Mouse (Mus musculus): Measurements from ENCODE around the gene 4930562C15Rik. TPM values are rescaled to one million over a fixed set of nuclear protein-coding genes. Genes with fewer than 3 reads are reported as not detected.

4930562C15Rik gene
- polyA plus RNA-seq (2021; fragmentation: Nextera tagmentation) = not detected in 2 replicates
- long read RNA-seq, experiment 1, partial matches to known transcripts = 0 of 15 reads
- long read RNA-seq, experiment 1, other reads (novel, unspliced or antisense) = 15 of 15 reads
- long read RNA-seq, experiment 2 = 0 reads

GRCm38 (mm10) chr16:4835191-4835590, at the start of gene 4930562C15Rik:
Gene 4930562C15Rik (plus strand): TSS chr16:4835416.

GRCm38 (mm10) chr16:4789810-4790559, 45.2 kb upstream of the 4930562C15Rik start, which contains the start of gene Cdip1:
Gene Cdip1 (minus strand): TSS chr16:4790292.

GRCm38 (mm10) chr16:4880136-4880825, 45.1 kb downstream of the 4930562C15Rik start, which contains the start of gene Ubald1:
Gene Ubald1 (minus strand): TSS chr16:4880315.

GRCm38 (mm10) chr16:4885760-4886689, 50.8 kb downstream of the 4930562C15Rik start, which contains the start of gene Mgrn1:
Gene Mgrn1 (plus strand): TSS chr16:4886249.

Other genes with a start within 250 kb of the 4930562C15Rik start
- gene Glis2, start 240.7 kb upstream of the 4930562C15Rik start, polyA plus RNA-seq (2021; fragmentation: Nextera tagmentation) = 1.1 and 1.5 TPM in 2 replicates
- 281 and 319 TPM in 2 replicates for gene Pam16, start 210.4 kb upstream of the 4930562C15Rik start, polyA plus RNA-seq (2021; fragmentation: Nextera tagmentation)
- gene Vasn, start 195.5 kb upstream of the 4930562C15Rik start, polyA plus RNA-seq (2021; fragmentation: Nextera tagmentation) = 2.8 and 3.0 TPM in 2 replicates
- 57.6 and 77.4 TPM in 2 replicates for gene Dnaja3, start 195.4 kb upstream of the 4930562C15Rik start, polyA plus RNA-seq (2021; fragmentation: Nextera tagmentation)
- 28.4 and 29.8 TPM in 2 replicates for gene Coro7, start 155.6 kb upstream of the 4930562C15Rik start, polyA plus RNA-seq (2021; fragmentation: Nextera tagmentation)
- 22.5 and 27.7 TPM in 2 replicates for gene Nmral1, start 116.1 kb upstream of the 4930562C15Rik start, polyA plus RNA-seq (2021; fragmentation: Nextera tagmentation)
- gene Hmox2, start 109.1 kb upstream of the 4930562C15Rik start, polyA plus RNA-seq (2021; fragmentation: Nextera tagmentation) = 163 and 171 TPM in 2 replicates
- 157 and 190 TPM in 2 replicates for gene Cdip1, start 45.1 kb upstream of the 4930562C15Rik start, polyA plus RNA-seq (2021; fragmentation: Nextera tagmentation)
- 61.3 and 98.9 TPM in 2 replicates for gene Ubald1, start 44.9 kb downstream of the 4930562C15Rik start, polyA plus RNA-seq (2021; fragmentation: Nextera tagmentation)
- 78.9 and 89.4 TPM in 2 replicates for gene Mgrn1, start 50.8 kb downstream of the 4930562C15Rik start, polyA plus RNA-seq (2021; fragmentation: Nextera tagmentation)
- 86.5 and 107 TPM in 2 replicates for gene Nudt16l1, start 103.3 kb downstream of the 4930562C15Rik start, polyA plus RNA-seq (2021; fragmentation: Nextera tagmentation)
- gene Anks3, start 128.8 kb downstream of the 4930562C15Rik start, polyA plus RNA-seq (2021; fragmentation: Nextera tagmentation) = 16.2 and 19.8 TPM in 2 replicates
- not detected in 2 replicates for gene Sept12, start 162.4 kb downstream of the 4930562C15Rik start, polyA plus RNA-seq (2021; fragmentation: Nextera tagmentation)
- gene Smim22, start 171.9 kb downstream of the 4930562C15Rik start, polyA plus RNA-seq (2021; fragmentation: Nextera tagmentation) = 0.89 and 1.0 TPM in 2 replicates
- gene Rogdi, start 178.1 kb downstream of the 4930562C15Rik start, polyA plus RNA-seq (2021; fragmentation: Nextera tagmentation) = 167 and 182 TPM in 2 replicates
- 69.1 and 69.7 TPM in 2 replicates for gene Glyr1, start 214.4 kb downstream of the 4930562C15Rik start, polyA plus RNA-seq (2021; fragmentation: Nextera tagmentation)
- gene Ubn1, start 214.6 kb downstream of the 4930562C15Rik start, polyA plus RNA-seq (2021; fragmentation: Nextera tagmentation) = 5.0 and 8.6 TPM in 2 replicates